Mouse (Mus musculus): ENCODE results near the gene Gtf3a. TPM values are rescaled to one million over a fixed set of nuclear protein-coding genes. Genes with fewer than 3 reads are reported as not detected.
A peak's percentile ranks its signal among the peaks of the same experiment; 100 is the strongest.

The Gtf3a gene
- total and polyA plus RNA-seq, 2 experiments from 2014 or later = 71.5 to 94.0 TPM

DNA sequence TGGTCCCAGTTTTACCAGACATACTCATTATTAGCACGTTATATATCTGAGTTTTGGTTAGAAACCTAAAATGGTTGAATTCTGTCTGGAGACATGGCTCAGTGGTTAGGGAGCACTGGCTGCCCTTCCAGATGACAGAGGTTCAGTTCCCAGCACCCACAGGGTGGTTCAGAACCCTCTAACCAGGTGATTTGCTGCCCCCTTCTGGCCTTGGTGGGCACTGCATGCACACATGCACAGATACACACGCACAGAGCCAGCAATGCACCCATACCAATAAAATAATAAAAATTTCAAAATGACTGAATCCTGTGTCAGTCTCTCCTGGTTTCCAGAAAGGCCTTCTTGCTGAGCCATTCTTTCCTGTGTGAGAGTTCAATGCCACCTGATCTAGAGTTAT, 3.9 kb upstream of the Gtf3a start:
- Histone ChIP-seq H3K4me3 (ENCODE audit: low read length) (no peak overlapping the region), H3K27ac (no peak overlapping the region), H3K9me3 (ENCODE audit: low read length) (no peaks in the 10 kb centered on the region), H3K27me3 (ENCODE audit: insufficient read depth, low read length) (no peaks in the 10 kb centered on the region), H3K36me3 (ENCODE audit: insufficient read depth, low read length) (no peaks in the 10 kb centered on the region), H3K9ac (replicated peaks; ENCODE audit: low read length) (no peak overlapping the region), H3K4me2 (ENCODE audit: low read depth, low read length) (no peak overlapping the region), H3K4me1 (ENCODE audit: insufficient read depth, low read length) (peaks cover 5% of the 10 kb centered on the region; the same call in 1 of the 2 replicates)
- DNase-seq (ENCODE audit: low spot score) (no peak), ATAC-seq (no peak)
- WGBS = 94% methylated on average over 2 of the region's 2 CpGs
- TF ChIP-seq CTCF (IDR thresholded peaks at IDR 0.05; ENCODE audit: low read depth) = peak; percentile 26

DNA sequence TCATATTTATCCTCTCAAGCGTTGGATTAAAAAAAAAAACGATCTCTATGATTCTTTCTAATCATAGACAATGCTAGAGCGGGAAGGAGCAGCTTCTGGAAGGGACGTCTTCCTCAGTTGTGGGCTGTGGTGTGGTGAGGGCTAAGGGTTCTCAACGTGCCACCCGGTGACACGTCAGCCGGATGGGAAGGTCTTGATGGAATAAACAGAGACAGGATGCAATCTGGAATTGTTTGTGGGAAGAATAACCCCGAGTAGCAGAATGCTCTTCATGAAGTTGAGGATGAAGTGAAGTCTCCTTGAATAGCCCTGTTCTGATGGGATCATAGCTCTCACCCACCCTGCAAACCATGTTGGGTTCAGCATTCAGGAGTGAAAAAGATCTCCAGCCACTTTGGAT, 1.8 kb upstream of the Gtf3a start:
- Histone ChIP-seq H3K27ac (no peak overlapping the region), H3K27me3 (ENCODE audit: insufficient read depth, low read length) (no peaks in the 10 kb centered on the region), H3K9ac (replicated peaks; ENCODE audit: low read length) (no peak overlapping the region), H3K4me2 (ENCODE audit: low read depth, low read length) (no peak overlapping the region), H3K4me3 (ENCODE audit: low read length) (no peak overlapping the region), H3K4me1 (ENCODE audit: insufficient read depth, low read length) (peaks cover 5% of the 10 kb centered on the region; the same call in 1 of the 2 replicates), H3K36me3 (ENCODE audit: insufficient read depth, low read length) (peaks cover 5% of the 10 kb centered on the region; the same call in 1 of the 2 replicates), H3K9me3 (ENCODE audit: low read length) (no peaks in the 10 kb centered on the region)
- ATAC-seq = no peak
- no peak for TF ChIP-seq CTCF (IDR thresholded peaks at IDR 0.05; ENCODE audit: low read depth)
- WGBS = 89% methylated on average over 9 of the region's 9 CpGs
- DNase-seq (ENCODE audit: low spot score) = no peak

DNA sequence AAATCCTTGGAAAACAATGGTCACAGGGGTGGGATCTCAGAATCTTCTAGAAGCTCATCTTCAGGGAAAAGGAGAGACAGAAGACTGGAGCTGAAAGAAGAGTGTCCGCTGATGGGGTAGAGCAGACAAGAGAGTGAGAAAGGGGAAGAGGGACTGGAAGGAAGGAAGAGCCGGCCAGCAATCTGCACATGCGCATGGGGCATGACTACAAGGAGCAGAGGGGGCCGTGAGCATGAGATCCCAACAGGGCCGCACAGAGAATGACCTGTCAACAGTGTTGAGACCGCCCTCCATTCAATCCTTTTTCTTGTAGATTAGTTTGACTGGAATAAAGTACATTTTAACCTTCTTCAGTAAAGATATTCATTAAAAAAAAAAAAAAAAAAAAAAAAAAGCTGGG, 960 bp upstream of the Gtf3a start:
- Histone ChIP-seq H3K27ac (no peak overlapping the region), H3K9ac (replicated peaks; ENCODE audit: low read length) (no peak overlapping the region), H3K4me3 (ENCODE audit: low read length) (no peak overlapping the region), H3K9me3 (ENCODE audit: low read length) (no peaks in the 10 kb centered on the region), H3K4me2 (ENCODE audit: low read depth, low read length) (no peak overlapping the region), H3K36me3 (ENCODE audit: insufficient read depth, low read length) (peaks cover 13% of the 10 kb centered on the region; the same call in 1 of the 2 replicates), H3K27me3 (ENCODE audit: insufficient read depth, low read length) (no peaks in the 10 kb centered on the region), H3K4me1 (ENCODE audit: insufficient read depth, low read length) (peaks cover 5% of the 10 kb centered on the region; the same call in 1 of the 2 replicates)
- WGBS = 85% methylated on average over 6 of the region's 6 CpGs
- DNase-seq (ENCODE audit: low spot score) = no peak
- no peak for TF ChIP-seq CTCF (IDR thresholded peaks at IDR 0.05; ENCODE audit: low read depth)
- ATAC-seq = no peak

- 18% methylated on average over 10 of the region's 10 CpGs for WGBS
- no peak for DNase-seq (ENCODE audit: low spot score)
- Histone ChIP-seq H3K27me3 (ENCODE audit: insufficient read depth, low read length) (no peaks in the 10 kb centered on the region), H3K36me3 (ENCODE audit: insufficient read depth, low read length) (peaks cover 16% of the 10 kb centered on the region; the same call in 1 of the 2 replicates), H3K27ac (peak overlapping the region; percentile 74; the same call in 1 of the 2 replicates), H3K4me2 (ENCODE audit: low read depth, low read length) (peak overlapping the region; percentile 98), H3K4me3 (ENCODE audit: low read length) (peak overlapping the region; percentile 77), H3K4me1 (ENCODE audit: insufficient read depth, low read length) (peaks cover 5% of the 10 kb centered on the region; the same call in 1 of the 2 replicates), H3K9ac (replicated peaks; ENCODE audit: low read length) (peak overlapping the region; percentile 69), H3K9me3 (ENCODE audit: low read length) (no peaks in the 10 kb centered on the region)
- no peak for TF ChIP-seq CTCF (IDR thresholded peaks at IDR 0.05; ENCODE audit: low read depth)
- no peak for ATAC-seq
Observed at GRCm38 (mm10) chr5:146948041-146948507, 383 bp upstream of the Gtf3a start.

GRCm38 (mm10) chr5:146954576-146954975, 6.1 kb downstream of the Gtf3a start:
- DNase-seq (ENCODE audit: low spot score) (no peak), ATAC-seq (no peak)
- peaks cover 59% of the 10 kb centered on the region for H3K36me3 ChIP-seq (ENCODE audit: insufficient read depth, low read length)
- WGBS = 86% methylated on average over 7 of the region's 7 CpGs
- no peak overlapping the region for H3K4me3 ChIP-seq (ENCODE audit: low read length)
- no peaks in the 10 kb centered on the region for H3K9me3 ChIP-seq (ENCODE audit: low read length)
- H3K4me2 ChIP-seq (ENCODE audit: low read depth, low read length) = no peak overlapping the region
- H3K27me3 ChIP-seq (ENCODE audit: insufficient read depth, low read length) = no peaks in the 10 kb centered on the region
- TF ChIP-seq CTCF (IDR thresholded peaks at IDR 0.05; ENCODE audit: low read depth) = no peak
- H3K4me1 ChIP-seq (ENCODE audit: insufficient read depth, low read length) = no peaks in the 10 kb centered on the region
- H3K27ac ChIP-seq = no peak overlapping the region
- no peak overlapping the region for H3K9ac ChIP-seq (replicated peaks; ENCODE audit: low read length)

GRCm38 (mm10) chr5:146955651-146956050, 7.2 kb downstream of the Gtf3a start:
- ATAC-seq (no peak), DNase-seq (ENCODE audit: low spot score) (no peak)
- Histone ChIP-seq H3K4me1 (ENCODE audit: insufficient read depth, low read length) (no peaks in the 10 kb centered on the region), H3K36me3 (ENCODE audit: insufficient read depth, low read length) (peaks cover 59% of the 10 kb centered on the region), H3K4me3 (ENCODE audit: low read length) (no peak overlapping the region), H3K4me2 (ENCODE audit: low read depth, low read length) (no peak overlapping the region), H3K9ac (replicated peaks; ENCODE audit: low read length) (no peak overlapping the region), H3K27me3 (ENCODE audit: insufficient read depth, low read length) (no peaks in the 10 kb centered on the region), H3K27ac (no peak overlapping the region), H3K9me3 (ENCODE audit: low read length) (no peaks in the 10 kb centered on the region)
- WGBS = 90% methylated on average over 5 of the region's 5 CpGs
- no peak for TF ChIP-seq CTCF (IDR thresholded peaks at IDR 0.05; ENCODE audit: low read depth)

GRCm38 (mm10) chr5:146956678-146957077, 8.2 kb downstream of the Gtf3a start:
- 93% methylated on average over 18 of the region's 18 CpGs for WGBS
- H3K27ac ChIP-seq = no peak overlapping the region
- no peaks in the 10 kb centered on the region for H3K4me1 ChIP-seq (ENCODE audit: insufficient read depth, low read length)
- no peak for TF ChIP-seq CTCF (IDR thresholded peaks at IDR 0.05; ENCODE audit: low read depth)
- H3K27me3 ChIP-seq (ENCODE audit: insufficient read depth, low read length) = no peaks in the 10 kb centered on the region
- ATAC-seq (no peak), DNase-seq (ENCODE audit: low spot score) (no peak)
- no peak overlapping the region for H3K4me2 ChIP-seq (ENCODE audit: low read depth, low read length)
- H3K9me3 ChIP-seq (ENCODE audit: low read length) = no peaks in the 10 kb centered on the region
- no peak overlapping the region for H3K4me3 ChIP-seq (ENCODE audit: low read length)
- H3K36me3 ChIP-seq (ENCODE audit: insufficient read depth, low read length) = peaks cover 54% of the 10 kb centered on the region
- no peak overlapping the region for H3K9ac ChIP-seq (replicated peaks; ENCODE audit: low read length)

Data from hindbrain, postnatal 0 days (tissue).